Mouse (Mus musculus) ES-E14 (cell line): ENCODE measurements at regions not wholly inside any gene's neighbourhood (a gene's known extent, or its start where the extent isn't known, plus 50 kb on each side); places are given as distances from the start of the nearest gene placed in this dataset.

ENCODE experiments used
- DNase-seq: peaks from one replicate; pipeline ENCODE4 v3.0.0-alpha.2; 2013; ENCODE audit warnings: low read depth, low spot score
- H3K27ac ChIP-seq: 2 replicates; pipeline ENCODE4 v1.5.1; 2012; ENCODE audit warnings: low read depth, mild to moderate bottlenecking, low read length, moderate library complexity, mixed read lengths; ENCODE audit not compliant: poor library complexity, insufficient read depth, severe bottlenecking
- H3K36me3 ChIP-seq: 2 replicates; pipeline ENCODE4 v1.6.1; 2012; ENCODE audit warnings: mild to moderate bottlenecking, low read length, moderate library complexity, mixed read lengths; ENCODE audit not compliant: control insufficient read depth, poor library complexity, insufficient read depth, severe bottlenecking
- H3K4me1 ChIP-seq, 2 experiments: fragments of 150-350 bp in 1 of 2; sonication (generic) in 1 of 2; 2 replicates each; pipeline ENCODE4 v1.6.1; 2012; ENCODE audit warnings: low read length in 2 of 2, mild to moderate bottlenecking in 1 of 2, mixed read lengths in 1 of 2; ENCODE audit not compliant: control insufficient read depth in 2 of 2, insufficient read depth in 2 of 2, poor library complexity in 1 of 2
- H3K4me3 ChIP-seq, 2 experiments: fragments of 150-350 bp in 1 of 2; sonication (generic) in 1 of 2; 2 replicates each; pipeline ENCODE4 v1.5.1; 2012; ENCODE audit warnings: low read length in 2 of 2, low read depth in 1 of 2, mild to moderate bottlenecking in 1 of 2, mixed read lengths in 1 of 2; ENCODE audit not compliant: insufficient read depth in 1 of 2, poor library complexity in 1 of 2, severe bottlenecking in 1 of 2
- H3K9ac ChIP-seq: 2 replicates; pipeline ENCODE4 v1.6.1; 2012; ENCODE audit warnings: low read depth, mild to moderate bottlenecking, low read length, mixed read lengths; ENCODE audit not compliant: poor library complexity, insufficient read depth, severe bottlenecking
- H3K9me3 ChIP-seq: fragments of 150-350 bp; sonication (generic); 2 replicates; pipeline ENCODE4 v1.6.1; 2012; ENCODE audit warnings: low read depth, mild to moderate bottlenecking, low read length; ENCODE audit not compliant: control insufficient read depth, insufficient read depth
- CHD2 ChIP-seq: IDR thresholded peaks from 2 replicates; pipeline ENCODE4 v1.6.1; 2014; ENCODE audit warnings: mild to moderate bottlenecking, low read depth, low read length, inconsistent platforms
- HCFC1 ChIP-seq: IDR thresholded peaks from 2 replicates; pipeline ENCODE4 v1.6.1; 2012; ENCODE audit warnings: low read length, inconsistent platforms, borderline replicate concordance; ENCODE audit not compliant: insufficient read depth
- MAFK ChIP-seq: IDR thresholded peaks from 2 replicates; pipeline ENCODE4 v1.6.1; 2014; ENCODE audit warnings: mild to moderate bottlenecking, low read depth, low read length, inconsistent platforms; ENCODE audit not compliant: insufficient read depth
- ZC3H11A ChIP-seq: IDR thresholded peaks from 2 replicates; pipeline ENCODE4 v1.6.1; 2012; ENCODE audit warnings: low read depth, mild to moderate bottlenecking, inconsistent platforms, low read length, borderline replicate concordance
- ZNF384 ChIP-seq: IDR thresholded peaks from 2 replicates; pipeline ENCODE4 v1.6.1; 2012; ENCODE audit warnings: low read depth, low read length, inconsistent platforms
- in situ Hi-C, 2 experiments: fragments of 600-800 bp; cut with MboI; formaldehyde crosslinking; loops; one replicate each; pipeline ENCODE4 v1.15.1; 2025; ENCODE audit warnings: low sequenced_read_pairs in 2 of 2, inconsistent platforms in 1 of 2; ENCODE audit not compliant: unreplicated experiment in 2 of 2

DNA sequence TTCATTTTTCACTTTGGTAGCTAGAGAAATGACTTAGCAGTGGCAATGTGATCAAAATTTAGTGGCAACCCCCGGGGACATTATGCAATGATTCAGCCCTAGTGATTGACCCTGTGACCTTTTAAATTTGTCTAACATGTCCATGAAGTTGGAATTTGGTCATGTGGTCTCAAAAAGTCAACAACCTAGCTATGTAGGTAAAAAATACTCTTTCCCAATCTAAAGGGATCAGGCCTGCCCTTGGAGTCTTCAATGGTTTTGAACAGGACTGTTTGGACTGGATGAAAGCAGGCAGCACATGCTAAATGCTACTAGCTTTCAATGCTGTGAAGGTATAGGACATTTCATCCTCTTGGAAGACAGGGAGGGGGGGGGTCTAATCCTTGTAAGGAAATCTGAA is 185.3 kb upstream of the Fam241a start:
- no peaks in the 10 kb centered on the region for H3K9me3 ChIP-seq
- in situ Hi-C loops: loop anchor here in 1 of 2 experiments (10.0 kb wide), 1 partner anchor 253 kb away; no protein-coding TSS in a partner anchor
- no peaks in the 10 kb centered on the region for H3K36me3 ChIP-seq
- no peak for DNase-seq
- H3K4me1 ChIP-seq: no peaks in the 10 kb centered on the region
- TF ChIP-seq ZC3H11A: no peak
- TF ChIP-seq MAFK: no peak
- no peak for TF ChIP-seq HCFC1
- no peak for TF ChIP-seq ZNF384
- no peak for TF ChIP-seq CHD2
- no peak overlapping the region for H3K27ac ChIP-seq
- H3K9ac ChIP-seq: no peak overlapping the region
- H3K4me3 ChIP-seq: no peak overlapping the region

DNA sequence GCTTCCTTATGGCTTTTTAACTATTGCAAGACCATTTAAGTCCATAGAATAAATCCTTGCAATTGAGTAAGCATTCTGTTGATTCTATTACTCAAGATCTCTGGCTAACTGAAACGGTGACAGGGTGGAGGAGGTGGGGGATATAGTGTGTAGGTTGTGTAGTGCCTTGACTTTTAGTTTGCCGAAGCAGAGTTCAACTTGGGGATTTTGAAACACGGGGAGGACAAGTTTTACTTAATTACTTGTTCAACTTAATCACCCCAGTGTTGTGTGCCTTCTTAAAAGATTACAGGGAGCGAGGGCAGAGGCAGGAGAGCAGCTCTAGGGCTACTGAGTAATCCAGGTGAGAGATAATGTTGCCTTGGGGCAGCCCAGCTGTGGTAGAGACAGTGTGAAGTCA is 171.7 kb upstream of the Fam241a start:
- Histone ChIP-seq H3K9me3 (no peaks in the 10 kb centered on the region), H3K4me3 (no peak overlapping the region), H3K9ac (no peak overlapping the region), H3K36me3 (no peaks in the 10 kb centered on the region), H3K27ac (no peak overlapping the region), H3K4me1 (no peaks in the 10 kb centered on the region)
- TF ChIP-seq ZNF384 (no peak), MAFK (no peak), CHD2 (no peak), ZC3H11A (no peak), HCFC1 (no peak)
- in situ Hi-C loops: no loop called here
- no peak for DNase-seq

- no peak overlapping the region for H3K4me3 ChIP-seq
- TF ChIP-seq CHD2: no peak
- no peak for TF ChIP-seq HCFC1
- TF ChIP-seq ZNF384: no peak
- TF ChIP-seq ZC3H11A: no peak
- no peak for TF ChIP-seq MAFK
- H3K27ac ChIP-seq: no peak overlapping the region
- in situ Hi-C loops: no loop called here
- no peaks in the 10 kb centered on the region for H3K9me3 ChIP-seq
- no peaks in the 10 kb centered on the region for H3K36me3 ChIP-seq
- no peaks in the 10 kb centered on the region for H3K4me1 ChIP-seq
- no peak overlapping the region for H3K9ac ChIP-seq
- DNase-seq: no peak
These were observed 157.9 kb upstream of the Fam241a start for GRCm38 (mm10) chr3:128054031-128054430.

DNA sequence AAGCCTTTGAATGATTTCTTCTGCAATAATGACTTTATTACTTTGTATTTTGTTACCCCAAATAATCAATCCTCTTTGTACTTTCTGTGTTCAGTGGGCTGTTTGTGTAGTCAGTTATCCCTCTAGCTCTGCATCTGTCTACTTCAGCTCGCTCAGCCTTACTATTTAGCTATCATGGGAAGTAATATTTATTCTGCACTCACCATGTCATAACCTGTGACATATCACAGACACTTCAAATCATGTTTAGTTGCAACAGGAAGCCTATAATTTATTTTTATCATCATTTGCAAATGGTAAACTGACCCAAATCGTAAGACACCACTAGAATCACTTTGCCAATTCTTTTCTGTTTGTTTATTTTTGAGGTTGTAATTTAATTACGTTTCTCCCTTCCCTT is 147.6 kb upstream of the Fam241a start:
- Histone ChIP-seq H3K9ac (no peak overlapping the region), H3K36me3 (no peaks in the 10 kb centered on the region), H3K4me3 (no peak overlapping the region), H3K4me1 (no peaks in the 10 kb centered on the region), H3K27ac (no peak overlapping the region), H3K9me3 (no peaks in the 10 kb centered on the region)
- TF ChIP-seq HCFC1 (no peak), CHD2 (no peak), ZC3H11A (no peak), ZNF384 (no peak), MAFK (no peak)
- in situ Hi-C loops: no loop called here
- DNase-seq: no peak
